Mouse (Mus musculus) liver, embryonic 16.5 days (tissue): Measurements from ENCODE around the gene Prrx2. TPM values are rescaled to one million over a fixed set of nuclear protein-coding genes. Genes with fewer than 3 reads are reported as not detected.
A peak's percentile ranks its signal among the peaks of the same experiment; 100 is the strongest.

Experiments used
- ATAC-seq: fragments of 200-750 bp; cut with Nextera tagmentation; 2 replicates; pipeline ENCODE4 v1.8.0; 2017; ENCODE audit warnings: low read depth, mild to moderate bottlenecking, moderate number of reproducible peaks, moderate library complexity
- H3K27ac ChIP-seq: fragments of 300-500 bp; sonication (generic); 2 replicates; pipeline ENCODE4 v1.5.1; 2014; ENCODE audit warnings: mild to moderate bottlenecking, low read length
- H3K27me3 ChIP-seq: fragments of 300-500 bp; sonication (generic); 2 replicates; pipeline ENCODE4 v1.6.1; 2014; ENCODE audit warnings: low read depth, low read length, mixed read lengths; ENCODE audit not compliant: control insufficient read depth, insufficient read depth
- H3K36me3 ChIP-seq: fragments of 300-500 bp; sonication (generic); 2 replicates; pipeline ENCODE4 v1.6.1; 2014; ENCODE audit warnings: mild to moderate bottlenecking; ENCODE audit not compliant: control insufficient read depth, insufficient read depth
- H3K4me1 ChIP-seq: fragments of 300-500 bp; sonication (generic); 2 replicates; pipeline ENCODE4 v1.6.1; 2014; ENCODE audit warnings: low read depth, low read length, mixed read lengths; ENCODE audit not compliant: control insufficient read depth
- H3K4me2 ChIP-seq: fragments of 300-500 bp; sonication (generic); 2 replicates; pipeline ENCODE4 v1.6.1; 2014; ENCODE audit warnings: low read depth, low read length, mixed read lengths
- H3K4me3 ChIP-seq: fragments of 300-500 bp; sonication (generic); 2 replicates; pipeline ENCODE4 v1.5.1; 2014; ENCODE audit warnings: low read depth, mild to moderate bottlenecking, low read length
- H3K9ac ChIP-seq: fragments of 300-500 bp; sonication (generic); 2 replicates; pipeline ENCODE4 v1.6.1; 2014; ENCODE audit warnings: low read depth, low read length
- H3K9me3 ChIP-seq: fragments of 300-500 bp; sonication (generic); replicated peaks from 2 replicates; pipeline ENCODE4 v1.6.1; 2016; ENCODE audit warnings: low read length; ENCODE audit not compliant: control insufficient read depth
- WGBS: fragments of 180-500 bp; shearing (Covaris S2); extraction: QIAGEN DNeasy Blood & Tissue Kit; methylation state at CpG from one replicate; pipeline ENCODE4 v1.1.7; 2014; ENCODE audit not compliant: insufficient replicate concordance; 5-methylcytosine and 5-hydroxymethylcytosine counted together
- polyA plus RNA-seq: library from polyadenylated mRNA; unstranded; fragments of >200 nt; fragmentation: Nextera tagmentation; extraction: Ambion mirVana; gene quantifications from 2 replicates; pipeline ENCODE4 v1.2.1, GENCODE M21; 2015

Gene Prrx2
- polyA plus RNA-seq, 1 experiment from 2014 or later = 0.18 TPM

DNA sequence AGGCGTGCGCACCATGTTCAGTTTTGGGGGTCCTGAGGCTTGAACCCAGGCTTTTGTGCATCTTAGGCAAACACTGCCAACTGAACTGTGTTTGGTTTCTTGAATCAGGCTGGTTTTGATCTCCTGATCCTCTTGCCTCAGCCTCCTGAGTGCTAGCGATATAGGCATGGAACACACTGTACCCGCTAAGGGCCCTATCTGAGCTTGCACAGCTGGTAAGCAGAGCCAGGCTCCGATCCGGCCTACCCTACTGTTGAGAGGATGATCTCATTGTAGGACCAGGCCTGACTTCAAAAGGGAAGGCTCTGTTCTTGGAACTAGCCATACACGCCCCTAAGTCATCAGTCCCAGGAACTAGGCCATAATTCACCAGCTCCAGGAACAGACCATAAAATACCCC, 24.2 kb upstream of the Prrx2 start:
- no peaks in the 10 kb centered on the region; the same call in 1 of the 2 replicates for H3K27me3 ChIP-seq
- H3K4me2 ChIP-seq = no peak overlapping the region
- 73% methylated on average over 7 of the region's 7 CpGs for WGBS
- H3K9ac ChIP-seq = no peak overlapping the region
- H3K9me3 ChIP-seq = no peaks in the 10 kb centered on the region
- ATAC-seq = no peak
- no peak overlapping the region for H3K27ac ChIP-seq
- peaks cover 22% of the 10 kb centered on the region for H3K4me1 ChIP-seq
- peaks cover 5% of the 10 kb centered on the region for H3K36me3 ChIP-seq
- no peak overlapping the region for H3K4me3 ChIP-seq

GRCm38 (mm10) chr2:30816383-30816782, 18.4 kb upstream of the Prrx2 start:
- H3K27me3 ChIP-seq = no peaks in the 10 kb centered on the region
- H3K36me3 ChIP-seq = peaks cover 17% of the 10 kb centered on the region
- 83% methylated on average over 1 of the region's 1 CpGs for WGBS
- no peak for ATAC-seq
- no peak overlapping the region for H3K9ac ChIP-seq
- H3K9me3 ChIP-seq = no peaks in the 10 kb centered on the region
- H3K4me2 ChIP-seq = no peak overlapping the region
- no peak overlapping the region for H3K27ac ChIP-seq
- H3K4me1 ChIP-seq = no peaks in the 10 kb centered on the region
- H3K4me3 ChIP-seq = no peak overlapping the region

DNA sequence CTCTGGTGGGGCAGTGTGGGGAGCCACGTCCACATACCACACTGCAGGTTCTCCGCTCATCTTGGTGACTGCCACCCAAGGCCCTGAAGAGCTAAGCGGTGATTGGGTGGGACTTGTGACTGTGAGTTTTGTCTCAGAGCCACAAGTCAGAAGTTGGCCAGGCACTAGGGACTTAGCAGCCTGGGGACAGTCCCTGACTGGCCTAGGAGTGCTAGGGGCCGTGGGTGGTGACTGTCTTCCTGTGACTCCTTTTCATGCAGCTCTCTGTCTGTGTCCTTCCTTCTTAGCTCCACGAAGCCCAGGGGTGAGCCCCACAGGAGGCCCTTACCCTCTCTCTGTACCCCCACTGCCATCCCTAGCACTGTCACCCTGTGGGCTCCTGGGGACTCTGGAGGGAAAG, 14.9 kb upstream of the Prrx2 start:
- ATAC-seq = no peak
- Histone ChIP-seq H3K4me1 (no peaks in the 10 kb centered on the region), H3K36me3 (peaks cover 44% of the 10 kb centered on the region), H3K4me2 (no peak overlapping the region), H3K27ac (no peak overlapping the region), H3K4me3 (no peak overlapping the region), H3K9ac (no peak overlapping the region), H3K9me3 (no peaks in the 10 kb centered on the region), H3K27me3 (no peaks in the 10 kb centered on the region)
- 76% methylated on average over 5 of the region's 5 CpGs for WGBS

- Histone ChIP-seq H3K36me3 (peaks cover 50% of the 10 kb centered on the region), H3K27ac (no peak overlapping the region), H3K4me1 (peaks cover 4% of the 10 kb centered on the region), H3K4me2 (no peak overlapping the region), H3K27me3 (no peaks in the 10 kb centered on the region), H3K9me3 (no peaks in the 10 kb centered on the region), H3K9ac (no peak overlapping the region), H3K4me3 (no peak overlapping the region)
- no peak for ATAC-seq
- 88% methylated on average over 3 of the region's 3 CpGs for WGBS
Measured at GRCm38 (mm10) chr2:30821073-30821472, 13.7 kb upstream of the Prrx2 start.

DNA sequence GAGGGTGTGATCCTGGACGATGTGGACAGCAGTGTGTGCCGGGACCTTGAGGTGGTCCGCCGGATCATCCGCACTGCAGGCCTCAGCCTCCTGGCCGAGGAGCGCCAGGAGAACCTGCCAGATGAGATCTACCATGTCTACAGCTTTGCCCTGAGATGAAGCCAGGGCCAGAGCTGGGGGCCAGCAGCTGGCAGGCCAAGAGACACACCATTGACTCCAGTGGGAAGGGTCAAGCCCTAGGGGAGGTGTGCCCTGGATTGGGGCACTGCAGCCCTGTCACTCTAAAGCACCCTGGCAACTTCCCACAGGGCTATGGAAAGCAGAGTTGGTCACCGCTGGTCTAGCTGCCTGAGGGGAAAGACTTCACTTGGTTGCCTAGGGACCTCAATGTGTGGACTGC, 12.3 kb upstream of the Prrx2 start:
- 90% methylated on average over 8 of the region's 8 CpGs for WGBS
- H3K4me2 ChIP-seq = no peak overlapping the region
- no peak overlapping the region for H3K4me3 ChIP-seq
- no peak overlapping the region for H3K9ac ChIP-seq
- peaks cover 16% of the 10 kb centered on the region for H3K4me1 ChIP-seq
- ATAC-seq = no peak
- H3K27ac ChIP-seq = no peak overlapping the region
- no peaks in the 10 kb centered on the region for H3K9me3 ChIP-seq
- H3K36me3 ChIP-seq = peaks cover 54% of the 10 kb centered on the region
- no peaks in the 10 kb centered on the region for H3K27me3 ChIP-seq

GRCm38 (mm10) chr2:30823385-30824153, 11.2 kb upstream of the Prrx2 start:
- H3K4me2 ChIP-seq = no peak overlapping the region
- peaks cover 20% of the 10 kb centered on the region for H3K4me1 ChIP-seq
- no peaks in the 10 kb centered on the region for H3K27me3 ChIP-seq
- WGBS = 86% methylated on average over 13 of the region's 13 CpGs
- peaks cover 54% of the 10 kb centered on the region for H3K36me3 ChIP-seq
- no peak for ATAC-seq
- H3K27ac ChIP-seq = no peak overlapping the region
- H3K9me3 ChIP-seq = no peaks in the 10 kb centered on the region
- H3K4me3 ChIP-seq = no peak overlapping the region
- no peak overlapping the region for H3K9ac ChIP-seq

- WGBS = 24% methylated on average over 26 of the region's 26 CpGs
- ATAC-seq = peak; percentile 80
Measured at GRCm38 (mm10) chr2:30826825-30827748, 7.7 kb upstream of the Prrx2 start.

GRCm38 (mm10) chr2:30827749-30828475, 6.9 kb upstream of the Prrx2 start:
- peak overlapping the region; percentile 100 for H3K4me3 ChIP-seq
- peak overlapping the region; percentile 97 for H3K27ac ChIP-seq
- H3K9ac ChIP-seq = peak overlapping the region; percentile 92
- WGBS = under 1% methylated on average over 63 of the region's 63 CpGs
- peak overlapping the region; percentile 70 for H3K4me2 ChIP-seq
- no peaks in the 10 kb centered on the region for H3K27me3 ChIP-seq
- ATAC-seq = peak; percentile 85
- H3K4me1 ChIP-seq = peaks cover 27% of the 10 kb centered on the region
- H3K36me3 ChIP-seq = peaks cover 34% of the 10 kb centered on the region
- H3K9me3 ChIP-seq = no peaks in the 10 kb centered on the region

More at GRCm38 (mm10) chr2:30826825-30827748, 7.7 kb upstream of the Prrx2 start:
- Histone ChIP-seq H3K4me2 (peak overlapping the region; percentile 70), H3K27ac (peak overlapping the region; percentile 97), H3K36me3 (peaks cover 42% of the 10 kb centered on the region), H3K9me3 (no peaks in the 10 kb centered on the region), H3K27me3 (no peaks in the 10 kb centered on the region), H3K9ac (peak overlapping the region; percentile 92), H3K4me3 (peak overlapping the region; percentile 100), H3K4me1 (peaks cover 27% of the 10 kb centered on the region)
